Mouse (Mus musculus): ENCODE data around the gene Scarf1. TPM values are rescaled to one million over a fixed set of nuclear protein-coding genes. Genes with fewer than 3 reads are reported as not detected.
A peak's percentile ranks its signal among the peaks of the same experiment; 100 is the strongest.

The Scarf1 gene
- polyA plus RNA-seq, 1 experiment from 2014 or later, result 3.2 TPM

GRCm38 (mm10) chr11:75568962-75569361 lies 55.6 kb downstream of the Scarf1 start:
- H3K27ac ChIP-seq (ENCODE audit: low read depth, low read length), result peak overlapping the region; percentile 51
- no peak overlapping the region for H3K9ac ChIP-seq (ENCODE audit: low read depth, low read length)
- H3K36me3 ChIP-seq (ENCODE audit: control insufficient read depth, insufficient read depth), result no peaks in the 10 kb centered on the region; the same call in 1 of the 2 replicates
- TF ChIP-seq CTCF (IDR thresholded peaks at IDR 0.05; ENCODE audit: low read depth), result no peak
- no peak overlapping the region for H3K4me3 ChIP-seq (ENCODE audit: low read depth, low read length)
- 42% methylated on average over 12 of the region's 12 CpGs for WGBS
- peaks cover 16% of the 10 kb centered on the region for H3K4me1 ChIP-seq (replicated peaks; ENCODE audit: control insufficient read depth, insufficient read depth, low read length)
- peak; percentile 39 for ATAC-seq
- H3K27me3 ChIP-seq (replicated peaks; ENCODE audit: control insufficient read depth, insufficient read depth, low read length), result no peaks in the 10 kb centered on the region
- H3K4me2 ChIP-seq (replicated peaks; ENCODE audit: low read depth), result no peak overlapping the region
- H3K9me3 ChIP-seq (ENCODE audit: control insufficient read depth), result no peaks in the 10 kb centered on the region

DNA sequence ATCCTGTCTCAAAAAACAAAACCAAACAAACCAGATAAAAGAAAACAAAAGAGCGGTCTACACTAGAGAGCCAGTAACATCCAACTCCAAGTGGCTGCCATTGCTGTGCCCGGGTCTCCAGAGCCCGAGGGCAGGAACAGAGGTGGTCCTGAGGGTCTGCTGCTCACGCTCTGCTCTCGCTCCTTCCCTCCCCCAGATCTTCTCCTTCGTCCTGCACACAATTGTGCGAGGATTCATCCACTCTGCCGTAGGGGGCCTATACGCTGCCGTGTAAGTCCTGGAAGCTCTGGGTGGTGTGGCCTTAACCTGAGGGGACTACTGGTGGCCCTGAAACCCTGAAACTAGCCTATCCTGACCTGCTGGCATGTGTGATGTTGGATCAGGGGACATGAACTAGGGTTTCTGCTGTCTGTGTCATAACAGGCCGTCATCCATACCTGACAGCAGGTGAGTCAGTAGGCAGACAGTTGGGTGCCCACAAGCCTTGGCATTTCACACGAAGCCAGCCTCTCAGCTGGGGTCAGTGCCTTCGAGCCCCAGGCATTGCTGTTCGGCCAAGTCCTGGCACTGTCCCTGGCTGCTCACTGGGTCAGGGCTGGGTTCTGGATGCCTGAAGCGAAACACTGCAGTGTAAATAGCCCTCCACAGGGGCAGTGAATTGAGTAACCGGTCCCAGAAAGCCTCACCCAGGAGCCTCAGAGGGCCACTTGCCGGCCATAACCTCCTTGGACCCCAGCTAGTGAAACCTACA lies 57.2 kb downstream of the Scarf1 start:
- H3K4me2 ChIP-seq (replicated peaks; ENCODE audit: low read depth), result no peak overlapping the region
- no peaks in the 10 kb centered on the region for H3K9me3 ChIP-seq (ENCODE audit: control insufficient read depth)
- H3K27ac ChIP-seq (ENCODE audit: low read depth, low read length), result no peak overlapping the region
- 92% methylated on average over 17 of the region's 17 CpGs for WGBS
- TF ChIP-seq CTCF (IDR thresholded peaks at IDR 0.05; ENCODE audit: low read depth), result no peak
- no peaks in the 10 kb centered on the region for H3K27me3 ChIP-seq (replicated peaks; ENCODE audit: control insufficient read depth, insufficient read depth, low read length)
- H3K9ac ChIP-seq (ENCODE audit: low read depth, low read length), result no peak overlapping the region
- no peak overlapping the region for H3K4me3 ChIP-seq (ENCODE audit: low read depth, low read length)
- no peaks in the 10 kb centered on the region; the same call in 1 of the 2 replicates for H3K36me3 ChIP-seq (ENCODE audit: control insufficient read depth, insufficient read depth)
- peaks cover 13% of the 10 kb centered on the region for H3K4me1 ChIP-seq (replicated peaks; ENCODE audit: control insufficient read depth, insufficient read depth, low read length)
- no peak for ATAC-seq

DNA sequence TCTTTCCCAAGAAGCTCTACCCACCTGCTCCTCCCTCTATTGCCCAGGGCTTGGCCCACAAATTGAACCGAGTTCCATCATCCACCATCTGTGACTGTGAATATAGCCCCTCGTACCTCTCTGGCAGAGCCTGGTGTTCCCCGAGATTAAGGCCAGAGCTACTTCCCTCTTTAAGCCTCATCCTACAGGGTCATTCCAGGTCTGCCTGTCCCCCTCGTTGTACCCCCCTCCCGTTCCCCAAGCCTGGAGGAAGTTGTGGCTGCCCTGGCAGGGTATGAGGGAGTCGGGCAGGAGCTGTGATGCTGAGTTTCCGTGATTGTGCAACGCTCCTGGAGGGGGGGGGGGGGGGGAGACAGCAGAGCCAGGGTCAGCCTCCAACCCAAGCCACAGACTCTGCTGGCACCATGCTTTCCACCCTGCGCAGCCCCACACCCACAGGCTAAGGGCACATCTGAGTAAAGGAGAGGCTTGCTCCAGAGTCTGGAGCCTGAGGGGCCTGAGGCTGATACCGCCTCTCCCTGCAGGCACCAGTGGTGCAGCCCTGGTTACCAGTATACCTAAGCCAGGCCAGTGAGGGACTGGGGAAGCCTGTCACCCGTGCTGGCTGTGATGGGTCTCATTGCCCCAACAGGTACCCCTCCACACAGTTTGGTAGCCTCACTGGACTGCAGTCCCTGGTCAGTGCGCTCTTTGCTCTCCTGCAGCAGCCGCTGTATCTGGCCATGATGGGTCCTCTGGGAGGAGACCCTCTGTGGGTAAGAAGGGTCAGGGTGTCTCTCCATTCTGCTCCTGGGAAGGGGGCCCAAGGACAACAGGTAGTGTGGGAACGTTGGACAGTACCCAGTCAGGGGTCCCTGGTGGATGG lies 58.0 kb downstream of the Scarf1 start:
- no peaks in the 10 kb centered on the region; the same call in 1 of the 2 replicates for H3K36me3 ChIP-seq (ENCODE audit: control insufficient read depth, insufficient read depth)
- no peak overlapping the region for H3K9ac ChIP-seq (ENCODE audit: low read depth, low read length)
- ATAC-seq, result peak; percentile 0; the same call in 1 of the 2 replicates
- no peak overlapping the region for H3K27ac ChIP-seq (ENCODE audit: low read depth, low read length)
- no peaks in the 10 kb centered on the region for H3K27me3 ChIP-seq (replicated peaks; ENCODE audit: control insufficient read depth, insufficient read depth, low read length)
- TF ChIP-seq CTCF (IDR thresholded peaks at IDR 0.05; ENCODE audit: low read depth), result no peak
- no peaks in the 10 kb centered on the region for H3K9me3 ChIP-seq (ENCODE audit: control insufficient read depth)
- WGBS, result 54% methylated on average over 14 of the region's 14 CpGs
- H3K4me3 ChIP-seq (ENCODE audit: low read depth, low read length), result no peak overlapping the region
- peaks cover 13% of the 10 kb centered on the region for H3K4me1 ChIP-seq (replicated peaks; ENCODE audit: control insufficient read depth, insufficient read depth, low read length)
- no peak overlapping the region for H3K4me2 ChIP-seq (replicated peaks; ENCODE audit: low read depth)

- ATAC-seq, result no peak
- H3K4me2 ChIP-seq (replicated peaks; ENCODE audit: low read depth), result no peak overlapping the region
- H3K27ac ChIP-seq (ENCODE audit: low read depth, low read length), result peak overlapping the region; percentile 6; the same call in 1 of the 2 replicates
- TF ChIP-seq CTCF (IDR thresholded peaks at IDR 0.05; ENCODE audit: low read depth), result no peak
- H3K36me3 ChIP-seq (ENCODE audit: control insufficient read depth, insufficient read depth), result no peaks in the 10 kb centered on the region; the same call in 1 of the 2 replicates
- no peak overlapping the region for H3K4me3 ChIP-seq (ENCODE audit: low read depth, low read length)
- 20% methylated on average over 10 of the region's 10 CpGs for WGBS
- H3K27me3 ChIP-seq (replicated peaks; ENCODE audit: control insufficient read depth, insufficient read depth, low read length), result no peaks in the 10 kb centered on the region
- H3K9me3 ChIP-seq (ENCODE audit: control insufficient read depth), result no peaks in the 10 kb centered on the region
- H3K9ac ChIP-seq (ENCODE audit: low read depth, low read length), result peak overlapping the region; percentile 22; the same call in 1 of the 2 replicates
- H3K4me1 ChIP-seq (replicated peaks; ENCODE audit: control insufficient read depth, insufficient read depth, low read length), result peaks cover 9% of the 10 kb centered on the region
These were observed 59.0 kb downstream of the Scarf1 start for GRCm38 (mm10) chr11:75572301-75572791.

- peak; percentile 96 for TF ChIP-seq CTCF (IDR thresholded peaks at IDR 0.05; ENCODE audit: low read depth)
- peak overlapping the region; percentile 6; the same call in 1 of the 2 replicates for H3K27ac ChIP-seq (ENCODE audit: low read depth, low read length)
- 4% methylated on average over 12 of the region's 12 CpGs for WGBS
- H3K4me3 ChIP-seq (ENCODE audit: low read depth, low read length), result no peak overlapping the region
- no peaks in the 10 kb centered on the region for H3K27me3 ChIP-seq (replicated peaks; ENCODE audit: control insufficient read depth, insufficient read depth, low read length)
- H3K9me3 ChIP-seq (ENCODE audit: control insufficient read depth), result no peaks in the 10 kb centered on the region
- peak; percentile 67 for ATAC-seq
- no peak overlapping the region for H3K4me2 ChIP-seq (replicated peaks; ENCODE audit: low read depth)
- H3K4me1 ChIP-seq (replicated peaks; ENCODE audit: control insufficient read depth, insufficient read depth, low read length), result peaks cover 9% of the 10 kb centered on the region
- H3K9ac ChIP-seq (ENCODE audit: low read depth, low read length), result peak overlapping the region; percentile 22; the same call in 1 of the 2 replicates
- H3K36me3 ChIP-seq (ENCODE audit: control insufficient read depth, insufficient read depth), result no peaks in the 10 kb centered on the region; the same call in 1 of the 2 replicates
These were observed 59.7 kb downstream of the Scarf1 start for GRCm38 (mm10) chr11:75572854-75573650.

All from intestine, postnatal 0 days (tissue).